13 mouse cellular contexts compared by ENCODE assay signal in the genomic region with DNA sequence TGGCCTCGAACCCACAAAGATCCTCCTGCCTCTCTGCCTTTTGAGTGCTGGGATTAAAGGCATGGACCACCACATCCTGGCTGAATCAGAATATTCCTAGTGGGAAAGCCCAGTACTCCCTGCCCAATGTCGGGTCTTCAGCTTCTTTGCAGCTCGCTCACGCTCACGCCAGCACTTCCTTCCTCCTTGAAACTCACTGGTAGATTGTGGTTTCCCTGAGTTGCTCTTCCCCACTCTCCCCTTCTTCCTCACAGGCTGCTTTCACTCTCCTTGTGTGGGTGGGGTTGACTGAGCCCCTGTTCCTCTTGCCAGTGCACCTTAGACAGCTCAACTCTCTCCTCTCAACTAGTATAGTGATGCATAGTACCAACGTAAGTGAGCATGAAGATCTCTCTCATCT. TPM values are rescaled to one million over a fixed set of nuclear protein-coding genes. Genes with fewer than 3 reads are reported as not detected.
DNase-seq lines count a peak whose midpoint lies in the region; ATAC-seq lines count a peak whose summit lies in the region.
"Had no signal": no experiment of that assay in that cellular context is flagged by ENCODE, and none has a peak within 500 bp of the region (broad histone marks: within the 10 kb centered on the region; RNA-seq: fewer than 3 reads in every experiment).

No protein-coding gene starts in this region.

- H3K36me3 ChIP-seq in forebrain, embryonic 13.5 days (ENCODE audit: poor library complexity, severe bottlenecking), result no peaks in the 10 kb centered on the region
- H3K36me3 ChIP-seq: hindbrain, embryonic 13.5 days; lung, embryonic 15.5 days; neural tube, embryonic 12.5 days had no signal

- no peaks in the 10 kb centered on the region for H3K9me3 ChIP-seq in forebrain, embryonic 13.5 days (replicated peaks)
- H3K9me3 ChIP-seq: hindbrain, embryonic 13.5 days; lung, embryonic 15.5 days; neural tube, embryonic 12.5 days had no signal

- no peak overlapping the region for H3K4me3 ChIP-seq in forebrain, embryonic 13.5 days
- H3K4me3 ChIP-seq: hindbrain, embryonic 13.5 days; lung, embryonic 15.5 days; neural tube, embryonic 12.5 days had no signal

- no peak overlapping the region for H3K27ac ChIP-seq in forebrain, embryonic 13.5 days
- H3K27ac ChIP-seq: hindbrain, embryonic 13.5 days; lung, embryonic 15.5 days; neural tube, embryonic 12.5 days had no signal

- DNase-seq in lung, postnatal 25 days (ENCODE audit: low spot score), result peak; percentile 26
- DNase-seq in lung, postnatal 14 days, result no peak
- peak; percentile 50 to 69 for DNase-seq in thymus, postnatal 36 days
- no peak for DNase-seq in Muller cell, postnatal 12 days (ENCODE audit: inconsistent ontology term)
- DNase-seq in left cerebral cortex, adult 8-10 months (ENCODE audit: low spot score in 2 of 2), result no peak
- DNase-seq: kidney, postnatal 4 days had no signal

- H3K4me1 ChIP-seq in forebrain, embryonic 13.5 days, result no peaks in the 10 kb centered on the region
- H3K4me1 ChIP-seq: hindbrain, embryonic 13.5 days; lung, embryonic 15.5 days; neural tube, embryonic 12.5 days had no signal

- 88% methylated on average over 6 of the region's 6 CpGs for WGBS in forebrain, embryonic 13.5 days

- ATAC-seq in common myeloid progenitor, adult 5-6 weeks (replicated peaks; ENCODE audit: low read depth, poor library complexity, severe bottlenecking), result peak; percentile 85
- peak; percentile 88 for ATAC-seq in megakaryocyte, adult 5-6 weeks (ENCODE audit: poor library complexity, severe bottlenecking)
- ATAC-seq in forebrain, embryonic 13.5 days, result no peak
- ATAC-seq: Patski had no signal

- no peaks in the 10 kb centered on the region for H3K27me3 ChIP-seq in forebrain, embryonic 13.5 days
- H3K27me3 ChIP-seq: lung, embryonic 15.5 days; neural tube, embryonic 12.5 days had no signal

- no peak overlapping the region for H3K9ac ChIP-seq in forebrain, embryonic 13.5 days
- H3K9ac ChIP-seq: hindbrain, embryonic 13.5 days; lung, embryonic 15.5 days; neural tube, embryonic 12.5 days had no signal

- no peak overlapping the region for H3K4me2 ChIP-seq in forebrain, embryonic 13.5 days
- H3K4me2 ChIP-seq: hindbrain, embryonic 13.5 days; lung, embryonic 15.5 days; neural tube, embryonic 12.5 days had no signal

RNA-seq across cellular contexts. Expression of gene Hemgn, which starts 1.8 kb away (rescaled TPM):
- total RNA-seq in common myeloid progenitor, adult 5-6 weeks (2017), result 64.2 and 76.9 TPM in 2 replicates
- 4.8 and 12.0 TPM in 2 replicates for total RNA-seq in megakaryocyte, adult 5-6 weeks (2015)
- 5.8 and 11.8 TPM in 2 replicates for total RNA-seq in megakaryocyte, adult 5-6 weeks (2017)
- polyA plus RNA-seq in forebrain, embryonic 13.5 days (2015; fragmentation: Nextera tagmentation; extraction: Ambion mirVana), result 0.09 and 0.77 TPM in 2 replicates
- not detected for total RNA-seq in left cerebral cortex, adult 8-10 months (2022)
- polyA plus RNA-seq: Patski had no signal

RNA-seq across cellular contexts. Expression of gene Trmo, which starts 22.3 kb away (rescaled TPM):
- 9.7 and 17.0 TPM in 2 replicates for total RNA-seq in common myeloid progenitor, adult 5-6 weeks (2017)
- total RNA-seq in megakaryocyte, adult 5-6 weeks (2015), result 6.9 and 8.4 TPM in 2 replicates
- total RNA-seq in megakaryocyte, adult 5-6 weeks (2017), result 6.8 and 9.0 TPM in 2 replicates
- 11.1 and 11.4 TPM in 2 replicates for polyA plus RNA-seq in forebrain, embryonic 13.5 days (2015; fragmentation: Nextera tagmentation; extraction: Ambion mirVana)
- total RNA-seq in left cerebral cortex, adult 8-10 months (2022), result 1 to 10 TPM; 3.8 to 4.6 (median 4.1) TPM

RNA-seq across cellular contexts. Expression of gene Anp32b, which starts 39.2 kb away (rescaled TPM):
- total RNA-seq in common myeloid progenitor, adult 5-6 weeks (2017), result 152 and 196 TPM in 2 replicates
- total RNA-seq in megakaryocyte, adult 5-6 weeks (2015), result 496 and 542 TPM in 2 replicates
- total RNA-seq in megakaryocyte, adult 5-6 weeks (2017), result 105 and 108 TPM in 2 replicates
- polyA plus RNA-seq in forebrain, embryonic 13.5 days (2015; fragmentation: Nextera tagmentation; extraction: Ambion mirVana), result 210 and 214 TPM in 2 replicates
- 10 to 100 TPM; 51.0 to 60.2 (median 55.9) TPM for total RNA-seq in left cerebral cortex, adult 8-10 months (2022)

Comparison
In these comparisons a context has a peak if more than half of its experiments do, and no peak if none do; other contexts are left out.
1. DNase-seq: peak in lung, postnatal 25 days (single experiment) and thymus, postnatal 36 days (2 of 2); none in lung, postnatal 14 days (single experiment), Muller cell, postnatal 12 days (single experiment) and left cerebral cortex, adult 8-10 months (0 of 2).